Mouse (Mus musculus): ENCODE results near the gene Pigv. TPM values are rescaled to one million over a fixed set of nuclear protein-coding genes. Genes with fewer than 3 reads are reported as not detected.

Pigv gene
- polyA plus RNA-seq, 1 experiment: 7.3 TPM

- Histone ChIP-seq H3K4me3 (ENCODE audit: insufficient read depth, poor library complexity, severe bottlenecking) (no peak overlapping the region), H3ac (ENCODE audit: control insufficient read depth, insufficient read length, low read depth) (no peak overlapping the region), H3K36me3 (ENCODE audit: control insufficient read depth, insufficient read depth) (peaks cover 4% of the 10 kb centered on the region), H3K27me3 (ENCODE audit: control insufficient read depth, insufficient read depth, insufficient read length) (no peaks in the 10 kb centered on the region), H3K79me3 (ENCODE audit: low read depth) (no peaks in the 10 kb centered on the region), H3K79me2 (ENCODE audit: control insufficient read depth, insufficient read depth) (no peaks in the 10 kb centered on the region)
- TF ChIP-seq USF1 (IDR thresholded peaks at IDR 0.05; ENCODE audit: low read depth): peak; percentile 30
- TF ChIP-seq MYOD1 (IDR thresholded peaks at IDR 0.05; ENCODE audit: control insufficient read depth, insufficient read length, low read depth): peak; percentile 29
- peak; percentile 10 for TF ChIP-seq FOSL1 (IDR thresholded peaks at IDR 0.05; ENCODE audit: insufficient read depth, low read length, poor library complexity, severe bottlenecking)
- peak; percentile 95 for TF ChIP-seq MAX (IDR thresholded peaks at IDR 0.05)
- no peak for TF ChIP-seq CTCF (IDR thresholded peaks at IDR 0.05; ENCODE audit: control insufficient read depth, insufficient read depth, insufficient read length)
- TF ChIP-seq CEBPB (IDR thresholded peaks at IDR 0.05; ENCODE audit: low read depth): no peak
- no peak for TF ChIP-seq MYOG (IDR thresholded peaks at IDR 0.05; ENCODE audit: control insufficient read depth, extremely low read depth, insufficient read length)
Observed at GRCm38 (mm10) chr4:133614274-133614761, 58.1 kb downstream of the Pigv start.

GRCm38 (mm10) chr4:133613867-133614266 is 58.6 kb downstream of the Pigv start:
- Histone ChIP-seq H3K27me3 (ENCODE audit: control insufficient read depth, insufficient read depth, insufficient read length) (no peaks in the 10 kb centered on the region), H3ac (ENCODE audit: control insufficient read depth, insufficient read length, low read depth) (no peak overlapping the region), H3K36me3 (ENCODE audit: control insufficient read depth, insufficient read depth) (peaks cover 4% of the 10 kb centered on the region), H3K4me3 (ENCODE audit: insufficient read depth, poor library complexity, severe bottlenecking) (no peak overlapping the region), H3K79me2 (ENCODE audit: control insufficient read depth, insufficient read depth) (no peaks in the 10 kb centered on the region), H3K79me3 (ENCODE audit: low read depth) (no peaks in the 10 kb centered on the region)
- TF ChIP-seq MAX (IDR thresholded peaks at IDR 0.05) (no peak), MYOG (IDR thresholded peaks at IDR 0.05; ENCODE audit: control insufficient read depth, extremely low read depth, insufficient read length) (no peak), FOSL1 (IDR thresholded peaks at IDR 0.05; ENCODE audit: insufficient read depth, low read length, poor library complexity, severe bottlenecking) (no peak), USF1 (IDR thresholded peaks at IDR 0.05; ENCODE audit: low read depth) (no peak), CEBPB (IDR thresholded peaks at IDR 0.05; ENCODE audit: low read depth) (no peak), CTCF (IDR thresholded peaks at IDR 0.05; ENCODE audit: control insufficient read depth, insufficient read depth, insufficient read length) (no peak), MYOD1 (IDR thresholded peaks at IDR 0.05; ENCODE audit: control insufficient read depth, insufficient read length, low read depth) (no peak)

- H3K27me3 ChIP-seq (ENCODE audit: control insufficient read depth, insufficient read depth, insufficient read length): no peaks in the 10 kb centered on the region
- H3ac ChIP-seq (ENCODE audit: control insufficient read depth, insufficient read length, low read depth): no peak overlapping the region
- no peak overlapping the region for H3K4me3 ChIP-seq (ENCODE audit: insufficient read depth, poor library complexity, severe bottlenecking)
- TF ChIP-seq FOSL1 (IDR thresholded peaks at IDR 0.05; ENCODE audit: insufficient read depth, low read length, poor library complexity, severe bottlenecking): no peak
- TF ChIP-seq MYOD1 (IDR thresholded peaks at IDR 0.05; ENCODE audit: control insufficient read depth, insufficient read length, low read depth): peak; percentile 26
- no peaks in the 10 kb centered on the region for H3K79me3 ChIP-seq (ENCODE audit: low read depth)
- no peaks in the 10 kb centered on the region for H3K79me2 ChIP-seq (ENCODE audit: control insufficient read depth, insufficient read depth)
- peaks cover 9% of the 10 kb centered on the region for H3K36me3 ChIP-seq (ENCODE audit: control insufficient read depth, insufficient read depth)
Observed at GRCm38 (mm10) chr4:133613026-133613425, 59.4 kb downstream of the Pigv start.

DNA sequence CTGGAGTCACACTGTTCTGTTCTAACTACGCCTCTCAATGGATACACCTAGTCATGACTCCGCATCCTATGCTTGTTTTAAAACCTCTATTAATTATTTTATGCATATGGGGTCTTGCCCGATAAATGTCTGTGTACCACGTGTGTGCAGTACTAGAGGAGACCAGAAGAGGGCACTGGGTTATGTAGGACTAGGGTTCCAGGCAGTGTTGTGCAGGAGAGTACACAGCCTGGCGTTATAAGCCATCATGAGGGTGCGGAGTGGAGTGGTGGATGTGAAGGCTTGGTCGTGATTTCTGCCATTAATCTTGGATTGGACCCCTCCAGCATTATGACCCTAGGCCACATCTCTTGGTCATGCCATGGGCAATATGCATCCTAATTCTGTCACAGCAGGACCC is 60.0 kb downstream of the Pigv start:
- Histone ChIP-seq H3K27me3 (ENCODE audit: control insufficient read depth, insufficient read depth, insufficient read length) (no peaks in the 10 kb centered on the region), H3K4me3 (ENCODE audit: insufficient read depth, poor library complexity, severe bottlenecking) (no peak overlapping the region), H3K79me2 (ENCODE audit: control insufficient read depth, insufficient read depth) (no peaks in the 10 kb centered on the region), H3K36me3 (ENCODE audit: control insufficient read depth, insufficient read depth) (peaks cover 9% of the 10 kb centered on the region), H3ac (ENCODE audit: control insufficient read depth, insufficient read length, low read depth) (no peak overlapping the region), H3K79me3 (ENCODE audit: low read depth) (no peaks in the 10 kb centered on the region)
- TF ChIP-seq MYOD1 (IDR thresholded peaks at IDR 0.05; ENCODE audit: control insufficient read depth, insufficient read length, low read depth) (no peak), FOSL1 (IDR thresholded peaks at IDR 0.05; ENCODE audit: insufficient read depth, low read length, poor library complexity, severe bottlenecking) (no peak), CEBPB (IDR thresholded peaks at IDR 0.05; ENCODE audit: low read depth) (no peak), MYOG (IDR thresholded peaks at IDR 0.05; ENCODE audit: control insufficient read depth, extremely low read depth, insufficient read length) (no peak), USF1 (IDR thresholded peaks at IDR 0.05; ENCODE audit: low read depth) (no peak), MAX (IDR thresholded peaks at IDR 0.05) (no peak), CTCF (IDR thresholded peaks at IDR 0.05; ENCODE audit: control insufficient read depth, insufficient read depth, insufficient read length) (no peak)

DNA sequence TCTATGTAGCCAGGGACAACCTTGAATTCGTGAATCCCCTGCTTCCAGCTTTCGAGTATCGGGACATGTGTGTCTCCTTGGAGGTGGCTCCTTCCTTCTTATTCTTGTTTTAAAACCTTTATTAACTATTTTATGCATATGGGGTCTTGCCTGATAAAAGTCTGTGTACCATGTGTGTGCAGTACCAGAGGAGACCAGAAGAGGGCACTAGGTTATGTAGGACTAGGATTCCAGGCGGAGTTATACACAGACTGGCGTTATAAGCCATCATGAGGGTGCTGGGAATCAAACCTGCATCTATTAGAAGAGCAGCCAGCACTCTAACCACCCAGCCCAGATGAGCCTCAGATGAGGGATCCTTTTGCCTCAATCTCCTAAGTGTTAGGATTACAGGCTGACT is 60.6 kb downstream of the Pigv start:
- no peak overlapping the region for H3ac ChIP-seq (ENCODE audit: control insufficient read depth, insufficient read length, low read depth)
- TF ChIP-seq MAX (IDR thresholded peaks at IDR 0.05): no peak
- no peak for TF ChIP-seq USF1 (IDR thresholded peaks at IDR 0.05; ENCODE audit: low read depth)
- no peak for TF ChIP-seq FOSL1 (IDR thresholded peaks at IDR 0.05; ENCODE audit: insufficient read depth, low read length, poor library complexity, severe bottlenecking)
- no peak for TF ChIP-seq MYOD1 (IDR thresholded peaks at IDR 0.05; ENCODE audit: control insufficient read depth, insufficient read length, low read depth)
- no peak for TF ChIP-seq CEBPB (IDR thresholded peaks at IDR 0.05; ENCODE audit: low read depth)
- no peak for TF ChIP-seq MYOG (IDR thresholded peaks at IDR 0.05; ENCODE audit: control insufficient read depth, extremely low read depth, insufficient read length)
- no peak for TF ChIP-seq CTCF (IDR thresholded peaks at IDR 0.05; ENCODE audit: control insufficient read depth, insufficient read depth, insufficient read length)
- peaks cover 9% of the 10 kb centered on the region for H3K36me3 ChIP-seq (ENCODE audit: control insufficient read depth, insufficient read depth)

More for the DNA sequence above, 60.6 kb downstream of the Pigv start:
- Histone ChIP-seq H3K79me2 (ENCODE audit: control insufficient read depth, insufficient read depth) (no peaks in the 10 kb centered on the region), H3K27me3 (ENCODE audit: control insufficient read depth, insufficient read depth, insufficient read length) (no peaks in the 10 kb centered on the region), H3K4me3 (ENCODE audit: insufficient read depth, poor library complexity, severe bottlenecking) (no peak overlapping the region), H3K79me3 (ENCODE audit: low read depth) (no peaks in the 10 kb centered on the region)

Small RNA genes within 50 kb of the gene (microRNA-seq; reads per million reads assigned to microRNA genes)
- 0.32 reads per million for gene Mir7227 (ENCODE audit: borderline microRNAs expressed)

Other genes with a start within 250 kb of the Pigv start
- gene Tent5b, start 192.5 kb downstream of the Pigv start, polyA plus RNA-seq (2012; fragmentation: generic; extraction: Trizol): 4.4 TPM
- gene Trnp1, start 174.1 kb downstream of the Pigv start, polyA plus RNA-seq (2012; fragmentation: generic; extraction: Trizol): 2.3 TPM
- gene Kdf1, start 153.7 kb downstream of the Pigv start, polyA plus RNA-seq (2012; fragmentation: generic; extraction: Trizol): 0.06 TPM
- gene Nudc, start 126.7 kb downstream of the Pigv start, polyA plus RNA-seq (2012; fragmentation: generic; extraction: Trizol): 267 TPM
- gene Nr0b2, start 119.3 kb downstream of the Pigv start, polyA plus RNA-seq (2012; fragmentation: generic; extraction: Trizol): not detected
- gene Gpatch3, start 97.9 kb downstream of the Pigv start, polyA plus RNA-seq (2012; fragmentation: generic; extraction: Trizol): 6.9 TPM
- gene Gpn2, start 88.3 kb downstream of the Pigv start, polyA plus RNA-seq (2012; fragmentation: generic; extraction: Trizol): 44.1 TPM
- gene Sfn, start 70.5 kb downstream of the Pigv start, polyA plus RNA-seq (2012; fragmentation: generic; extraction: Trizol): 0.54 TPM
- 14.3 TPM for gene Zdhhc18, start 22.5 kb downstream of the Pigv start, polyA plus RNA-seq (2012; fragmentation: generic; extraction: Trizol)
- 24.7 TPM for gene Arid1a, start 84.1 kb upstream of the Pigv start, polyA plus RNA-seq (2012; fragmentation: generic; extraction: Trizol)
- gene Rps6ka1, start 215.2 kb upstream of the Pigv start, polyA plus RNA-seq (2012; fragmentation: generic; extraction: Trizol): 2.4 TPM

Measured in C2C12 (cell line).